Mouse (Mus musculus): ENCODE data around the gene Gm42417.
"Not testable (repeated sequence)": the region's sequence is repeated elsewhere in the genome, so short reads cannot be mapped to it uniquely, and the experiment has no call there.

Gm42417 gene

GRCm38 (mm10) chr1:36545845-36546600 lies 6.8 kb upstream of the Gm42417 start:
- DNase-seq (ENCODE audit: extremely low spot score, low spot score), result no peak

- no peak for DNase-seq (ENCODE audit: extremely low spot score, low spot score)
Measured at GRCm38 (mm10) chr1:36545382-36545781, 6.2 kb upstream of the Gm42417 start.

- DNase-seq (ENCODE audit: extremely low spot score, low spot score), result no peak
Measured at GRCm38 (mm10) chr1:36542925-36543324, 3.7 kb upstream of the Gm42417 start.

GRCm38 (mm10) chr1:36541844-36542243 lies 2.6 kb upstream of the Gm42417 start:
- DNase-seq (ENCODE audit: extremely low spot score, low spot score), result no peak

GRCm38 (mm10) chr1:36540807-36541206 lies 1.6 kb upstream of the Gm42417 start:
- no peak for DNase-seq (ENCODE audit: extremely low spot score, low spot score)

- DNase-seq (ENCODE audit: extremely low spot score, low spot score), result no peak
Measured at GRCm38 (mm10) chr1:36540132-36540531, 903 bp upstream of the Gm42417 start.

- no peak for DNase-seq (ENCODE audit: extremely low spot score, low spot score)
Measured at GRCm38 (mm10) chr1:36538727-36539126, 502 bp downstream of the Gm42417 start.

GRCm38 (mm10) chr1:36536783-36537182 lies 2.4 kb downstream of the Gm42417 start, which contains the start of gene Ankrd23:
TSS of gene Ankrd23 (minus strand) at chr1:36536883.
- not testable (repeated sequence) for DNase-seq (ENCODE audit: extremely low spot score, low spot score)

- DNase-seq (ENCODE audit: extremely low spot score, low spot score), result no peak
Measured at GRCm38 (mm10) chr1:36536397-36536728, 2.9 kb downstream of the Gm42417 start.

- no peak for DNase-seq (ENCODE audit: extremely low spot score, low spot score)
Measured at GRCm38 (mm10) chr1:36535477-36536396, 3.5 kb downstream of the Gm42417 start.

GRCm38 (mm10) chr1:36534595-36535058 lies 4.6 kb downstream of the Gm42417 start:
- DNase-seq (ENCODE audit: extremely low spot score, low spot score), result no peak

GRCm38 (mm10) chr1:36533546-36533945 lies 5.7 kb downstream of the Gm42417 start:
- no peak for DNase-seq (ENCODE audit: extremely low spot score, low spot score)

GRCm38 (mm10) chr1:36531461-36531860 lies 7.8 kb downstream of the Gm42417 start:
- no peak for DNase-seq (ENCODE audit: extremely low spot score, low spot score)

GRCm38 (mm10) chr1:36530962-36531361 lies 8.3 kb downstream of the Gm42417 start:
- no peak for DNase-seq (ENCODE audit: extremely low spot score, low spot score)

GRCm38 (mm10) chr1:36530485-36530884 lies 8.7 kb downstream of the Gm42417 start:
- DNase-seq (ENCODE audit: extremely low spot score, low spot score), result no peak

GRCm38 (mm10) chr1:36529875-36530274 lies 9.4 kb downstream of the Gm42417 start:
- no peak for DNase-seq (ENCODE audit: extremely low spot score, low spot score)

GRCm38 (mm10) chr1:36529274-36529673 lies 10.0 kb downstream of the Gm42417 start:
- no peak for DNase-seq (ENCODE audit: extremely low spot score, low spot score)

GRCm38 (mm10) chr1:36528351-36528750 lies 10.9 kb downstream of the Gm42417 start:
- DNase-seq (ENCODE audit: extremely low spot score, low spot score), result no peak

GRCm38 (mm10) chr1:36526903-36527302 lies 12.3 kb downstream of the Gm42417 start:
- no peak for DNase-seq (ENCODE audit: extremely low spot score, low spot score)

- no peak for DNase-seq (ENCODE audit: extremely low spot score, low spot score)
Measured at GRCm38 (mm10) chr1:36525774-36526173, 13.5 kb downstream of the Gm42417 start.

- DNase-seq (ENCODE audit: extremely low spot score, low spot score), result no peak
Measured at GRCm38 (mm10) chr1:36524058-36524457, 15.2 kb downstream of the Gm42417 start.

- no peak for DNase-seq (ENCODE audit: extremely low spot score, low spot score)
Measured at GRCm38 (mm10) chr1:36523332-36524013, 15.8 kb downstream of the Gm42417 start.
